Mouse (Mus musculus) splenic B cell, adult 2 months (primary cell): Measurements from ENCODE around the gene Pex12.

Experiments
- DNase-seq: peaks from one replicate; pipeline ENCODE4 v3.0.0-alpha.2; 2011; ENCODE audit warnings: low read depth, low spot score
- H3K27me3 ChIP-seq: 2 replicates; pipeline ENCODE4 v1.6.1; 2012; ENCODE audit warnings: mild to moderate bottlenecking, low read length, moderate library complexity, mixed read lengths; ENCODE audit not compliant: control insufficient read depth, poor library complexity, insufficient read depth, severe bottlenecking
- H3K36me3 ChIP-seq: 2 replicates; pipeline ENCODE4 v1.6.1; 2012; ENCODE audit warnings: mild to moderate bottlenecking, low read length, moderate library complexity, mixed read lengths; ENCODE audit not compliant: control insufficient read depth, poor library complexity, insufficient read depth, severe bottlenecking

The Pex12 gene

GRCm38 (mm10) chr11:83298225-83299195 is 3.9 kb downstream of the Pex12 start, which contains the start of gene Ap2b1:
Gene Ap2b1 (plus strand): TSS chr11:83299024.
- peak; percentile 96 for DNase-seq

GRCm38 (mm10) chr11:83297816-83298215 is 4.6 kb downstream of the Pex12 start:
- H3K36me3 ChIP-seq, result peaks cover 6% of the 10 kb centered on the region; the same call in 1 of the 2 replicates
- DNase-seq, result no peak
- H3K27me3 ChIP-seq, result no peaks in the 10 kb centered on the region

More at GRCm38 (mm10) chr11:83298225-83299195, 3.9 kb downstream of the Pex12 start, which contains the start of gene Ap2b1:
- Histone ChIP-seq H3K27me3 (no peaks in the 10 kb centered on the region), H3K36me3 (peaks cover 6% of the 10 kb centered on the region; the same call in 1 of the 2 replicates)

DNA sequence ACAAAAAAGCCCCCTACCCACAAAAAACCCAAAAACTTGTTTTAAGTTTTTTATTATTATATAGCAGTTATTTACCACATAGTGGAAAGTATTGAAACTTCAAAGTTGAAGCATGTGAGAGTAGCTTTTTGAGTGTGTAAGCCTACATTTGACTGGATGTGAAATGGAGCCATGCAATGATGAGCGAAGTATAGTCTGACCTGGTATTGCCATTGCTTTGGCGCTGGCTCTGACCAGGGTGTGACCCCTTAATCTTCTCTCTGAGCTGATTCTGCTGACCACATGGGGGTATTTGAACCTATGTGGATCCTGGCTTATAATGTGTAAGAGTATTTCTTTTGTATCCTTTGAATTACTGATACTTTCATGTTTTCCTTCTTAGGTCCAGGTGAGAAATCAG is 8.3 kb downstream of the Pex12 start:
- peaks cover 6% of the 10 kb centered on the region; the same call in 1 of the 2 replicates for H3K36me3 ChIP-seq
- H3K27me3 ChIP-seq, result no peaks in the 10 kb centered on the region
- no peak for DNase-seq

- DNase-seq, result no peak
- Histone ChIP-seq H3K27me3 (no peaks in the 10 kb centered on the region), H3K36me3 (peaks cover 6% of the 10 kb centered on the region; the same call in 1 of the 2 replicates)
Observed at GRCm38 (mm10) chr11:83293182-83293581, 9.2 kb downstream of the Pex12 start.

DNA sequence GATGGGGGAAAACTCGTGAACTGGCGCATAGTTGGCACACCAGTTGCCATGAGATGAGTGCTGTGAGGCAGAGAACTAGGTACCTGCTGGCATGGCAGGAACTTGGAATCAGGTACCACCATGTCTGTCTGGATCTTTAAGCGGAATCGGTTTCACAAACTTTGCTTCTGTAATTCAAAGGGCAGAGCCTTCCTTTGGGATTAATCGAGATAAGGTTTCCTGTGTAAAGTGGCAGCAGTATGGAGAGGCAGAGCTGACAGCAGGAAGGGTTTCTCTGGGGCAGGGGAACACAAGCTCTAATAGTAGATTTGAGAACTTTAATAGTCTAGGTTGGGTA is 10.2 kb downstream of the Pex12 start:
- H3K27me3 ChIP-seq, result no peaks in the 10 kb centered on the region
- no peak for DNase-seq

GRCm38 (mm10) chr11:83291375-83292250 is 10.8 kb downstream of the Pex12 start:
- peaks cover 6% of the 10 kb centered on the region; the same call in 1 of the 2 replicates for H3K36me3 ChIP-seq
- peak; percentile 97 for DNase-seq
- H3K27me3 ChIP-seq, result no peaks in the 10 kb centered on the region

More for the DNA sequence above, 10.2 kb downstream of the Pex12 start:
- H3K36me3 ChIP-seq, result peaks cover 6% of the 10 kb centered on the region; the same call in 1 of the 2 replicates

DNA sequence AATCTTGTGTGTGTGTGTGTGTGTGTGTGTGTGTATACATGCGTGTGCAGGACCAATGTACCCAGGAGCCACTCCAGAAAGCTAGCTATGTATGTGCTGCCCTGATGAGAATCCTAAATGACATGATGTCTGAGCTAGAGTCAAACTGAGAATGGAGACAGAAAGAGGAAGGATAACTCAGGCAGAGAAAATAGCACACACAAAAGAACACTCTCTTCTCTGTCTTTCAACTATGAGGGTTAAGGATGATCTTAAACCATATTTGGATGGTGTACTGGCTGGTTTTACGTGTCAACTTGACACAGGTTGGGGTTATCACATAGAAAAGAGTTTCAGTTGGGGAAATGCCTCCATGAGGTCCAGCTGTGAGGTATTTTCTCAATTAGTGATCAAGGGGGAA is 12.8 kb downstream of the Pex12 start:
- no peaks in the 10 kb centered on the region for H3K27me3 ChIP-seq
- DNase-seq, result peak; percentile 33
- H3K36me3 ChIP-seq, result peaks cover under 1% of the 10 kb centered on the region; the same call in 1 of the 2 replicates

- no peak for DNase-seq
- Histone ChIP-seq H3K36me3 (no peaks in the 10 kb centered on the region), H3K27me3 (no peaks in the 10 kb centered on the region)
Observed at GRCm38 (mm10) chr11:83289036-83289435, 13.3 kb downstream of the Pex12 start.

- H3K36me3 ChIP-seq, result no peaks in the 10 kb centered on the region
- no peaks in the 10 kb centered on the region for H3K27me3 ChIP-seq
- no peak for DNase-seq
Observed at GRCm38 (mm10) chr11:83286566-83286965, 15.8 kb downstream of the Pex12 start, which contains the start of gene Slfn14. Gene Slfn14 (minus strand): TSS chr11:83286726.

DNA sequence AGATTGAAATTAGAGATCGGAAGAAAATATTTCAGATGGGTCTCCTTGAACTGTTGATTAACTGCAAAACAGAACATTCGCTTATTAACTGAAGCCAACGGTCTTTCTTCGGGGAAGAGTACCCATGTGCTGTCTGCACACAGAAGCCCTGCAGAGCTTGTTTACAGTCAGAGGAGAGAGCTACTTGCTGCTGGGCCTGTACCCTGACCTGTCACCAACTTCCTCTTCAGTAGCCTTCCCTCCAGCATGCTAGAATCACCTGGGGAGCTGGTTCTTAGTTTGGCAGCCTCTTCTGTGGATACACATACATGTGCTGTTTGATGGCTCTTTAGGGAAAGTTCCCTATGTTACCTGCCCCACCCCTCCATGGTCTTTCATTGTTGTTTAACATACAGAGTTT is 16.8 kb downstream of the Pex12 start:
- Histone ChIP-seq H3K27me3 (no peaks in the 10 kb centered on the region), H3K36me3 (no peaks in the 10 kb centered on the region)
- DNase-seq, result no peak

DNA sequence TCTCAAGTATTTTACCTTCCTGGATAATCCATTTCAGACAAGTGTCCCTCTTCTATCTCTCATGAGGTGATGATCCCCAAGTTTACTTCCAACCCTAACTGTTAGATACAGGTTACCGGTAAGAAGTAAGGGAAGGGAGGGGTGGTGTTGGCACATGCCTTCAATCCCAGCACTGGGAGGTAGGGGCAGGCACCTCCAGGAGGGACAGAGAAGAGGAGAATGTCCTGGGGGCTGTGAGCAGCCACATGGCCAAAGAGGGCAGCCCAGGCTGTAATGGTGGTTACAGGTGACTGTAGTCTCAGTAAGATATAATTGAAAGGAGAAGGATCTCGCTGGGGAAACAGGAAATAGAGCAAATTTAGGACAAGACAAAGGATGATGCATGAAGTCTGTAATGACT is 20.3 kb downstream of the Pex12 start:
- DNase-seq, result no peak
- Histone ChIP-seq H3K36me3 (no peaks in the 10 kb centered on the region), H3K27me3 (no peaks in the 10 kb centered on the region)

GRCm38 (mm10) chr11:83279691-83280090 is 22.7 kb downstream of the Pex12 start:
- no peaks in the 10 kb centered on the region for H3K36me3 ChIP-seq
- no peaks in the 10 kb centered on the region for H3K27me3 ChIP-seq
- no peak for DNase-seq

GRCm38 (mm10) chr11:83279024-83279423 is 23.4 kb downstream of the Pex12 start:
- Histone ChIP-seq H3K27me3 (no peaks in the 10 kb centered on the region), H3K36me3 (no peaks in the 10 kb centered on the region)
- DNase-seq, result no peak

DNA sequence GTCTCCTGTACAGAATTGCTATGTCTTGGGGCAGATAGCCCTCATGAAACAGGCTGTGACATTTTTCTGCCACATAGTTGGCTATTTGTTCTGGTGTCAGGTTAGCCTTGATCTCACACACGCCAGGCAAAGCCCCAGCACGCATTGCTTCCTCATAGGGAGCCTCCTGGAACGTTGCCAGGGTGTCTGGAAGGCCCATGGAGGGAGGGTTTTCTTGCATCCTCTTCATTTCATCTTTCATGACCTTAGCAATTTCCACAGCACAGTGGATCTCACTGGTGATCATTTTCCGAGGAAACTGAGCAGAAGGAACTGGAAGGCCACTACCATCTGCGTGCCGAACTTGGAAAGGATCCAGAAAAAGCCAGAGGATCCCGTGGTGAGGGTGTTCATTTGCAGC is 26.1 kb downstream of the Pex12 start:
- DNase-seq, result no peak
- Histone ChIP-seq H3K36me3 (no peaks in the 10 kb centered on the region), H3K27me3 (no peaks in the 10 kb centered on the region)
